Mouse (Mus musculus) forebrain, postnatal 0 days (tissue): Measurements from ENCODE around the gene Tecpr2. TPM values are rescaled to one million over a fixed set of nuclear protein-coding genes. Genes with fewer than 3 reads are reported as not detected.

Experiments used
- ATAC-seq: fragments of 200-750 bp; cut with Nextera tagmentation; 2 replicates; pipeline ENCODE4 v1.8.0; 2017; ENCODE audit warnings: mild to moderate bottlenecking, moderate library complexity
- DNase-seq: peaks from one replicate; pipeline ENCODE4 v3.0.0-alpha.2; 2015
- H3K27ac ChIP-seq: fragments of 300-500 bp; sonication (generic); 2 replicates; pipeline ENCODE4 v1.5.1; 2014; ENCODE audit warnings: low read depth, mild to moderate bottlenecking, antibody characterized with exemption, low read length, moderate library complexity, mixed read lengths
- H3K27me3 ChIP-seq: fragments of 300-500 bp; sonication (generic); 2 replicates; pipeline ENCODE4 v1.6.1; 2014; ENCODE audit warnings: mild to moderate bottlenecking, low read length, mixed read lengths; ENCODE audit not compliant: insufficient read depth
- H3K36me3 ChIP-seq: fragments of 300-500 bp; sonication (generic); 2 replicates; pipeline ENCODE4 v1.6.1; 2014; ENCODE audit warnings: mild to moderate bottlenecking, moderate library complexity; ENCODE audit not compliant: insufficient read depth
- H3K4me1 ChIP-seq: fragments of 300-500 bp; sonication (generic); 2 replicates; pipeline ENCODE4 v1.6.1; 2014; ENCODE audit warnings: antibody characterized with exemption; ENCODE audit not compliant: insufficient read depth
- H3K4me2 ChIP-seq: fragments of 300-500 bp; sonication (generic); 2 replicates; pipeline ENCODE4 v1.6.1; 2014; ENCODE audit warnings: low read depth, mild to moderate bottlenecking, moderate library complexity
- H3K4me3 ChIP-seq: fragments of 300-500 bp; sonication (generic); 2 replicates; pipeline ENCODE4 v1.5.1; 2014; ENCODE audit warnings: low read depth, low read length, mixed read lengths
- H3K9ac ChIP-seq: fragments of 300-500 bp; sonication (generic); 2 replicates; pipeline ENCODE4 v1.6.1; 2014; ENCODE audit warnings: mild to moderate bottlenecking
- H3K9me3 ChIP-seq: fragments of 300-500 bp; sonication (generic); 2 replicates; pipeline ENCODE4 v1.6.1; 2016; ENCODE audit warnings: low read length
- CTCF ChIP-seq: sonication (generic); IDR thresholded peaks from 2 replicates; pipeline ENCODE4 v1.5.1; 2016; ENCODE audit warnings: antibody characterized with exemption, control low read depth, low read depth
- WGBS: fragments of 180-500 bp; shearing (Covaris S2); extraction: QIAGEN DNeasy Blood & Tissue Kit; methylation state at CpG from one replicate; pipeline ENCODE4 v1.1.7; 2014; 5-methylcytosine and 5-hydroxymethylcytosine counted together
- polyA plus RNA-seq: library from polyadenylated mRNA; unstranded; fragments of >200 nt; fragmentation: Nextera tagmentation; extraction: Ambion mirVana; gene quantifications from 2 replicates; pipeline ENCODE4 v1.2.1, GENCODE M21; 2015
- total RNA-seq: library from RNA; depleted of rRNA; stranded (reverse); fragments of >200 nt; gene quantifications from 2 replicates; pipeline ENCODE4 v1.2.3, GENCODE M21; 2014

The Tecpr2 gene
- total and polyA plus RNA-seq, 2 experiments from 2014 or later, result 5.6 to 25.6 TPM

- no peaks in the 10 kb centered on the region for H3K36me3 ChIP-seq
- DNase-seq, result no peak
- no peaks in the 10 kb centered on the region for H3K4me1 ChIP-seq
- WGBS, result 84% methylated on average over 8 of the region's 8 CpGs
- H3K4me2 ChIP-seq, result no peak overlapping the region
- no peak overlapping the region for H3K4me3 ChIP-seq
- TF ChIP-seq CTCF, result no peak
- no peak overlapping the region for H3K27ac ChIP-seq
- no peak overlapping the region for H3K9ac ChIP-seq
- ATAC-seq, result no peak
- no peaks in the 10 kb centered on the region for H3K9me3 ChIP-seq
- no peaks in the 10 kb centered on the region for H3K27me3 ChIP-seq
These were observed 94.0 kb downstream of the Tecpr2 start for GRCm38 (mm10) chr12:110983083-110983482.

- Histone ChIP-seq H3K36me3 (no peaks in the 10 kb centered on the region), H3K27ac (no peak overlapping the region), H3K4me3 (no peak overlapping the region), H3K27me3 (no peaks in the 10 kb centered on the region), H3K9ac (no peak overlapping the region), H3K4me2 (no peak overlapping the region), H3K9me3 (no peaks in the 10 kb centered on the region), H3K4me1 (no peaks in the 10 kb centered on the region)
- no peak for DNase-seq
- no peak for ATAC-seq
- 84% methylated on average over 8 of the region's 8 CpGs for WGBS
- TF ChIP-seq CTCF, result no peak
These were observed 94.7 kb downstream of the Tecpr2 start for GRCm38 (mm10) chr12:110983714-110984113.

DNA sequence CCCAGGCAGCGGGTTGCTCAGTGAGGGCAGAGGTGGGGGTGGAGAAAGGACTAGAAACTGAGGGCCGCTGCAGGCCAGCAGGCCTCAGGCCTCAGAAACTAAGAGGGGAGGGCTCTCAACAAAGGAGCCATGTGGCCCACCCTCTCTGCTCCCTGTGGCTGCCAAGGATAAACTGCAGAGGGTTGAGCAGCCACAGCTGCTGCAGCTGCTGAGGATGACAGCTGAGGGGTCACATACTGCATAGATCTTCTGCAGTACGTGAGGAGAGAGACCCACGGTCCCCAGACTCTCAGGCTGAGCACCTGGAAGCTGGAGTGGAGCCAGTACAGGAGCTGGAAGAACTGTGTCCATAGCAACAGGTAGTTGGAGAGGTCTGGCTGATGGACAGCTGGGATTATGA, 95.5 kb downstream of the Tecpr2 start:
- no peak for TF ChIP-seq CTCF
- no peak overlapping the region for H3K4me2 ChIP-seq
- no peaks in the 10 kb centered on the region for H3K9me3 ChIP-seq
- whole genome bisulfite sequencing, result 82% methylated on average over 4 of the region's 4 CpGs
- H3K36me3 ChIP-seq, result no peaks in the 10 kb centered on the region
- ATAC-seq (no peak), DNase-seq (no peak)
- H3K27me3 ChIP-seq, result no peaks in the 10 kb centered on the region
- H3K4me1 ChIP-seq, result no peaks in the 10 kb centered on the region
- H3K4me3 ChIP-seq, result no peak overlapping the region
- H3K9ac ChIP-seq, result no peak overlapping the region
- H3K27ac ChIP-seq, result no peak overlapping the region

DNA sequence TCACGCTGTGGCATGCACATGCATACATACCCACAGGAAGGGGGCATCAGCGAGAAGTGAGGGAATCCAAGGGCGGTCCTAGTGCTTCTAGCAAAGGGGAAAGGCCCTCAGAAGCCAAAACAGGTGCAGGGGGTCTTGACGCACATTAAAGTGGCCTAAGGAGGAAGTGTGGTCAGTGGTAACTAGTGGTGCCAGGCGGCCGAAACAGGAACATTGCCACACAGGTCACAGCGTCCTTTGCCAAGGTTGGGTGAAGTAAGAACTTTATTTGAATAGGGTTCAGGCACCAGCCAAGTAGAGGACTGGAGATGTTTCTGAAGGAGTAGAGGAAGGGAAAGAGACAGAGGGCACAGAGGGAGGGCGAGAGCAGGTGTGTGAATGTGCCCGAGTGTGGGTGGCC, 96.1 kb downstream of the Tecpr2 start:
- 83% methylated on average over 9 of the region's 9 CpGs for WGBS
- no peak for DNase-seq

DNA sequence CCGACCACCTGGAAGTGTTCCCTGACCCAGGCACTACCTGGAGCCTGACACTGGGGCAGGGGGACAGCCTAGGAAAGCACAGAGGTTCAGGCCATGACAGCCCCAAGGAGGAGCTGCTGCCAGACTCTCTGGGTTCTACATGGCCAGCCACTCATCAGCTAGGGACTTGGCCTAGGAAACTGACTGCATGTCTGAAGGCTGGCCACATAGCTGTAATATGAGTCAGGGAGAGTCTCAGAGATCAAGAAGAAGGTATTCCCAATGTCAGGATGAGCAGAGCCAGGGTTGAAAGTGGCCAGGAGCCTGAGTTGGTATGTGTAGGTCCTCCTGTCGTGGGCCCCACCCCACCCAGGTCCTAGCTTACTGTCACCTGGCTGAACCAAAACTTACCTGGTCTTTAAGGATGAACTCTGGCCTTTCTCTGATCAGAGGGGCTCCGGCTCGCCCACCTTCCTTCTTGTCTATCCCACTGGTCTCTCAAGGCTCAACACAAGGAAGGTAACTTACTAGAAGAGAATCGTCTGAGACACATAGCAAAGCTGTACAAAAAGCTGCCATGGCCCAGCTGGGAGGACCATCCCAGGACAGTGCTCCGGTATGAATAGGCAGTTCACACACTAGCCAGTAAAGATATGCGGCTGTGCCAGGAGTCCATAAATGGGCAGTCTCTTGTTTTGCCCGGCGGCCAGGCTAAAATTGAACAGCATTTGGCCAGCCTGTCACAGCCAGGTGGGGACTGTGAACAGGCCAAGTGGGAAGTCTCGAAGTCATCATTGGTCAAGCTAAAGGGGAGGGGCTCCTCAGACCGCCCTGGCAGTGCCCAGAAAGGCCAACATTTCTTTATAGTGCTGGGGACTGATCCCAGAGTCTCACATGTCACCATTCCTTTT, 97.7 kb downstream of the Tecpr2 start:
- no peak for DNase-seq
- WGBS, result 81% methylated on average over 11 of the region's 11 CpGs
- no peak for TF ChIP-seq CTCF
- H3K4me1 ChIP-seq, result no peaks in the 10 kb centered on the region
- no peaks in the 10 kb centered on the region for H3K9me3 ChIP-seq
- H3K27me3 ChIP-seq, result no peaks in the 10 kb centered on the region
- ATAC-seq, result no peak
- no peak overlapping the region for H3K4me3 ChIP-seq
- no peaks in the 10 kb centered on the region for H3K36me3 ChIP-seq
- H3K4me2 ChIP-seq, result no peak overlapping the region
- no peak overlapping the region for H3K27ac ChIP-seq
- H3K9ac ChIP-seq, result no peak overlapping the region

More for the DNA sequence above, 96.1 kb downstream of the Tecpr2 start:
- Histone ChIP-seq H3K9ac (no peak overlapping the region), H3K36me3 (no peaks in the 10 kb centered on the region), H3K4me3 (no peak overlapping the region), H3K9me3 (no peaks in the 10 kb centered on the region), H3K27ac (no peak overlapping the region), H3K27me3 (no peaks in the 10 kb centered on the region), H3K4me1 (no peaks in the 10 kb centered on the region), H3K4me2 (no peak overlapping the region)
- ATAC-seq, result no peak
- no peak for TF ChIP-seq CTCF

- H3K36me3 ChIP-seq, result no peaks in the 10 kb centered on the region
These were observed 100.3 kb downstream of the Tecpr2 start for GRCm38 (mm10) chr12:110989409-110989808.

GRCm38 (mm10) chr12:110990500-110990899, 101.4 kb downstream of the Tecpr2 start:
- TF ChIP-seq CTCF, result no peak
- H3K27ac ChIP-seq, result no peak overlapping the region
- no peak overlapping the region for H3K4me2 ChIP-seq
- DNase-seq (no peak), ATAC-seq (no peak)
- no peaks in the 10 kb centered on the region for H3K4me1 ChIP-seq
- H3K36me3 ChIP-seq, result no peaks in the 10 kb centered on the region
- H3K27me3 ChIP-seq, result no peaks in the 10 kb centered on the region
- H3K9me3 ChIP-seq, result no peaks in the 10 kb centered on the region
- 93% methylated on average over 7 of the region's 7 CpGs for WGBS
- no peak overlapping the region for H3K9ac ChIP-seq
- H3K4me3 ChIP-seq, result no peak overlapping the region

More at GRCm38 (mm10) chr12:110989409-110989808, 100.3 kb downstream of the Tecpr2 start:
- WGBS, result 91% methylated on average over 3 of the region's 3 CpGs
- H3K9ac ChIP-seq, result no peak overlapping the region
- no peak for TF ChIP-seq CTCF
- no peaks in the 10 kb centered on the region for H3K4me1 ChIP-seq
- no peaks in the 10 kb centered on the region for H3K9me3 ChIP-seq
- no peak overlapping the region for H3K4me2 ChIP-seq
- no peak for ATAC-seq
- H3K4me3 ChIP-seq, result no peak overlapping the region
- no peak overlapping the region for H3K27ac ChIP-seq
- no peaks in the 10 kb centered on the region for H3K27me3 ChIP-seq
- DNase-seq, result no peak
